Mouse (Mus musculus): Measurements from ENCODE around the gene Ankrd35.

- no peak for TF ChIP-seq EP300 (IDR thresholded peaks at IDR 0.05)
- no peak for TF ChIP-seq CTCF (IDR thresholded peaks at IDR 0.05)
Observed at GRCm38 (mm10) chr3:96684151-96684821, 14.4 kb downstream of the Ankrd35 start.

All from lung, postnatal 0 days (tissue).